Mouse (Mus musculus) myocyte (in vitro differentiated cells): ENCODE data around the gene Sntb2. TPM values are rescaled to one million over a fixed set of nuclear protein-coding genes. Genes with fewer than 3 reads are reported as not detected.

Source experiments
- H3K27me3 ChIP-seq: one replicate; pipeline ENCODE4 v1.6.1; 2011; ENCODE audit not compliant: control insufficient read depth, insufficient read depth, insufficient read length
- H3K36me3 ChIP-seq: one replicate; pipeline ENCODE4 v1.6.1; 2011; ENCODE audit not compliant: control insufficient read depth, insufficient read depth
- H3K4me2 ChIP-seq: one replicate; pipeline ENCODE4 v1.6.1; 2011; ENCODE audit warnings: low read depth, control low read depth
- H3K4me3 ChIP-seq: one replicate; pipeline ENCODE4 v1.5.1; 2011; ENCODE audit warnings: mild to moderate bottlenecking, control low read depth, moderate library complexity
- H3K79me2 ChIP-seq: one replicate; pipeline ENCODE4 v1.6.1; 2011; ENCODE audit not compliant: control insufficient read depth, insufficient read depth
- H3ac ChIP-seq: one replicate; pipeline ENCODE4 v1.6.1; 2011; ENCODE audit not compliant: control insufficient read depth, insufficient read length
- CEBPB ChIP-seq: IDR thresholded peaks from 2 replicates; pipeline ENCODE4 v1.6.1; 2011; ENCODE audit warnings: mild to moderate bottlenecking, moderate library complexity; ENCODE audit not compliant: poor library complexity, insufficient read depth, severe bottlenecking
- E2F4 ChIP-seq: IDR thresholded peaks from one replicate; pipeline ENCODE4 v1.6.1; 2011; ENCODE audit warnings: mild to moderate bottlenecking, control low read depth, moderate library complexity; ENCODE audit not compliant: insufficient read depth
- MAX ChIP-seq: IDR thresholded peaks from one replicate; pipeline ENCODE4 v1.6.1; 2011; ENCODE audit warnings: low read depth, mild to moderate bottlenecking, control low read depth
- MYOD1 ChIP-seq, 3 experiments: IDR thresholded peaks; one replicate each; pipeline ENCODE4 v1.6.1; 2011; ENCODE audit warnings: control low read depth in 2 of 3, low read depth in 2 of 3, mild to moderate bottlenecking in 2 of 3, moderate library complexity in 1 of 3; ENCODE audit not compliant: insufficient read length in 2 of 3, control insufficient read depth in 1 of 3
- MYOG ChIP-seq, 3 experiments: IDR thresholded peaks; one replicate each; pipeline ENCODE4 v1.6.1; 2011; ENCODE audit warnings: control low read depth in 2 of 3, low read depth in 2 of 3, mild to moderate bottlenecking in 2 of 3; ENCODE audit not compliant: insufficient read length in 2 of 3, control insufficient read depth in 1 of 3, insufficient read depth in 1 of 3
- POLR2A ChIP-seq: IDR thresholded peaks from one replicate; pipeline ENCODE4 v1.6.1; 2011; ENCODE audit warnings: low read depth, mild to moderate bottlenecking, control low read depth, moderate library complexity; ENCODE audit not compliant: insufficient read length
- POLR2AphosphoS2 ChIP-seq: IDR thresholded peaks from one replicate; pipeline ENCODE4 v1.6.1; 2011; ENCODE audit warnings: low read depth, control low read depth; ENCODE audit not compliant: insufficient read length
- REST ChIP-seq: IDR thresholded peaks from one replicate; pipeline ENCODE4 v1.6.1; 2011; ENCODE audit warnings: mild to moderate bottlenecking, control low read depth, moderate library complexity; ENCODE audit not compliant: insufficient read depth, insufficient read length
- SRF ChIP-seq: IDR thresholded peaks from one replicate; pipeline ENCODE4 v1.6.1; 2011; ENCODE audit warnings: low read depth; ENCODE audit not compliant: control insufficient read depth, insufficient read length
- TCF12 ChIP-seq: IDR thresholded peaks from one replicate; pipeline ENCODE4 v1.6.1; 2011; ENCODE audit warnings: mild to moderate bottlenecking, control low read depth; ENCODE audit not compliant: poor library complexity, insufficient read depth, severe bottlenecking
- TCF3 ChIP-seq: IDR thresholded peaks from one replicate; pipeline ENCODE4 v1.6.1; 2011; ENCODE audit warnings: low read depth, control low read depth; ENCODE audit not compliant: insufficient read length
- USF1 ChIP-seq: IDR thresholded peaks from one replicate; pipeline ENCODE4 v1.6.1; 2011; ENCODE audit warnings: low read depth, mild to moderate bottlenecking, control low read depth, moderate library complexity
- polyA plus RNA-seq: library from polyadenylated mRNA; unstranded; fragments of >200 nt; fragmentation: generic; extraction: Trizol; gene quantifications from one replicate; pipeline ENCODE4 v1.2.1, GENCODE M21; 2012; ENCODE audit warnings: missing spikeins

Sntb2 gene
- polyA plus RNA-seq, 1 experiment = 5.6 TPM

- H3K36me3 ChIP-seq = no peaks in the 10 kb centered on the region
- no peak overlapping the region for H3K4me3 ChIP-seq
- H3K79me2 ChIP-seq = peaks cover 42% of the 10 kb centered on the region
- H3ac ChIP-seq = no peak overlapping the region
- TF ChIP-seq POLR2A = no peak
- no peaks in the 10 kb centered on the region for H3K27me3 ChIP-seq
- no peak overlapping the region for H3K4me2 ChIP-seq
These were observed 22.7 kb downstream of the Sntb2 start for GRCm38 (mm10) chr8:106958212-106958611.

GRCm38 (mm10) chr8:106959626-106960025 is 24.1 kb downstream of the Sntb2 start:
- H3K4me2 ChIP-seq = no peak overlapping the region
- H3ac ChIP-seq = no peak overlapping the region
- peaks cover 48% of the 10 kb centered on the region for H3K79me2 ChIP-seq
- no peak for TF ChIP-seq REST
- TF ChIP-seq POLR2A = no peak
- TF ChIP-seq POLR2AphosphoS2 = no peak
- no peak for TF ChIP-seq E2F4
- no peak for TF ChIP-seq MYOG (IDR thresholded peaks at IDR 0.05; ENCODE audit: control insufficient read depth in 1 of 3, insufficient read depth in 1 of 3, insufficient read length in 2 of 3, low read depth in 2 of 3)
- no peak for TF ChIP-seq CEBPB
- no peak for TF ChIP-seq USF1
- no peak for TF ChIP-seq TCF12
- TF ChIP-seq MYOD1 (IDR thresholded peaks at IDR 0.05; ENCODE audit: control insufficient read depth in 1 of 3, insufficient read length in 2 of 3, low read depth in 2 of 3) = no peak
- no peak for TF ChIP-seq MAX
- TF ChIP-seq TCF3 = no peak
- no peak for TF ChIP-seq SRF
- no peaks in the 10 kb centered on the region for H3K27me3 ChIP-seq
- no peak overlapping the region for H3K4me3 ChIP-seq
- H3K36me3 ChIP-seq = no peaks in the 10 kb centered on the region

- Histone ChIP-seq H3ac (no peak overlapping the region), H3K36me3 (no peaks in the 10 kb centered on the region), H3K4me3 (no peak overlapping the region), H3K4me2 (no peak overlapping the region), H3K27me3 (no peaks in the 10 kb centered on the region), H3K79me2 (peaks cover 56% of the 10 kb centered on the region)
- no peak for TF ChIP-seq REST
- TF ChIP-seq TCF12 = no peak
- TF ChIP-seq E2F4 = no peak
- no peak for TF ChIP-seq TCF3
- no peak for TF ChIP-seq CEBPB
- no peak for TF ChIP-seq USF1
These were observed 26.8 kb downstream of the Sntb2 start for GRCm38 (mm10) chr8:106962322-106962721.

- no peak overlapping the region for H3K4me3 ChIP-seq
- TF ChIP-seq MAX (no peak), TCF12 (no peak), TCF3 (no peak), REST (no peak), MYOG (IDR thresholded peaks at IDR 0.05; ENCODE audit: control insufficient read depth in 1 of 3, insufficient read depth in 1 of 3, insufficient read length in 2 of 3, low read depth in 2 of 3) (no peak), MYOD1 (IDR thresholded peaks at IDR 0.05; ENCODE audit: control insufficient read depth in 1 of 3, insufficient read length in 2 of 3, low read depth in 2 of 3) (no peak), POLR2AphosphoS2 (no peak), E2F4 (no peak), CEBPB (no peak)
These were observed 27.8 kb downstream of the Sntb2 start for GRCm38 (mm10) chr8:106963365-106963764.

GRCm38 (mm10) chr8:106964573-106964972 is 29.0 kb downstream of the Sntb2 start:
- no peak overlapping the region for H3K4me2 ChIP-seq
- H3K4me3 ChIP-seq = no peak overlapping the region
- no peaks in the 10 kb centered on the region for H3K27me3 ChIP-seq
- TF ChIP-seq TCF3 (no peak), MAX (no peak), SRF (no peak), REST (no peak), MYOD1 (IDR thresholded peaks at IDR 0.05; ENCODE audit: control insufficient read depth in 1 of 3, insufficient read length in 2 of 3, low read depth in 2 of 3) (no peak)
- peaks cover 58% of the 10 kb centered on the region for H3K79me2 ChIP-seq
- no peaks in the 10 kb centered on the region for H3K36me3 ChIP-seq
- H3ac ChIP-seq = no peak overlapping the region

More at GRCm38 (mm10) chr8:106963365-106963764, 27.8 kb downstream of the Sntb2 start:
- Histone ChIP-seq H3K79me2 (peaks cover 61% of the 10 kb centered on the region), H3K4me2 (no peak overlapping the region), H3K27me3 (no peaks in the 10 kb centered on the region), H3K36me3 (no peaks in the 10 kb centered on the region), H3ac (no peak overlapping the region)

- Histone ChIP-seq H3K36me3 (no peaks in the 10 kb centered on the region), H3ac (no peak overlapping the region), H3K4me2 (no peak overlapping the region), H3K79me2 (peaks cover 32% of the 10 kb centered on the region), H3K4me3 (no peak overlapping the region), H3K27me3 (no peaks in the 10 kb centered on the region)
- no peak for TF ChIP-seq E2F4
- no peak for TF ChIP-seq REST
- TF ChIP-seq MAX = no peak
- no peak for TF ChIP-seq SRF
- TF ChIP-seq USF1 = no peak
- TF ChIP-seq MYOD1 (IDR thresholded peaks at IDR 0.05; ENCODE audit: control insufficient read depth in 1 of 3, insufficient read length in 2 of 3, low read depth in 2 of 3) = no peak
- no peak; the same call in 1 of the 2 replicates for TF ChIP-seq CEBPB
- TF ChIP-seq POLR2A = no peak
- TF ChIP-seq TCF3 = no peak
- TF ChIP-seq MYOG (IDR thresholded peaks at IDR 0.05; ENCODE audit: control insufficient read depth in 1 of 3, insufficient read depth in 1 of 3, insufficient read length in 2 of 3, low read depth in 2 of 3) = no peak
- TF ChIP-seq TCF12 = no peak
- TF ChIP-seq POLR2AphosphoS2 = no peak
These were observed 34.4 kb downstream of the Sntb2 start for GRCm38 (mm10) chr8:106969964-106970363.
